Mouse (Mus musculus): ENCODE measurements around the gene Tmem87b. TPM values are rescaled to one million over a fixed set of nuclear protein-coding genes. Genes with fewer than 3 reads are reported as not detected.

The Tmem87b gene
- total and polyA plus RNA-seq, 3 experiments: 1.4 to 20.3 (median 13.7) TPM

GRCm38 (mm10) chr2:128885225-128885811 is 67.4 kb downstream of the Tmem87b start:
- ATAC-seq (ENCODE audit: extremely low read depth, insufficient number of reproducible peaks, low FRiP score, poor library complexity, severe bottlenecking) (no peak), DNase-seq (ENCODE audit: low spot score) (no peak)
- Histone ChIP-seq H3K4me3 (ENCODE audit: low read depth, low read length) (no peak overlapping the region), H3K4me1 (ENCODE audit: insufficient read depth, low read depth, low read length) (no peaks in the 10 kb centered on the region), H3K36me3 (replicated peaks) (no peaks in the 10 kb centered on the region), H3K27me3 (ENCODE audit: insufficient read depth, low read length) (peaks cover 3% of the 10 kb centered on the region), H3K9me3 (replicated peaks) (no peaks in the 10 kb centered on the region)
- TF ChIP-seq GATA1 (IDR thresholded peaks at IDR 0.05; ENCODE audit: borderline replicate concordance, low read length) (no peak), TAL1 (conservative IDR thresholded peaks at IDR 0.05; ENCODE audit: low read depth, low read length) (no peak), POLR2AphosphoS5 (IDR thresholded peaks at IDR 0.05; ENCODE audit: insufficient replicate concordance, low read depth, low read length) (no peak), GATA2 (IDR thresholded peaks at IDR 0.05; ENCODE audit: borderline replicate concordance, low read depth, low read length) (no peak)

- H3K36me3 ChIP-seq (replicated peaks): no peaks in the 10 kb centered on the region
- peaks cover 3% of the 10 kb centered on the region for H3K27me3 ChIP-seq (ENCODE audit: insufficient read depth, low read length)
- DNase-seq (ENCODE audit: low spot score) (no peak), ATAC-seq (ENCODE audit: extremely low read depth, insufficient number of reproducible peaks, low FRiP score, poor library complexity, severe bottlenecking) (no peak)
- H3K4me3 ChIP-seq (ENCODE audit: low read depth, low read length): no peak overlapping the region
- H3K4me1 ChIP-seq (ENCODE audit: insufficient read depth, low read depth, low read length): no peaks in the 10 kb centered on the region
- peaks cover 4% of the 10 kb centered on the region; the same call in 1 of the 2 replicates for H3K9me3 ChIP-seq (replicated peaks)
- no peak for TF ChIP-seq CTCF (IDR thresholded peaks at IDR 0.05; ENCODE audit: low read depth, low read length)
- no peak for TF ChIP-seq GATA1 (IDR thresholded peaks at IDR 0.05; ENCODE audit: borderline replicate concordance, low read length)
- TF ChIP-seq GATA2 (IDR thresholded peaks at IDR 0.05; ENCODE audit: borderline replicate concordance, low read depth, low read length): no peak
- no peak for TF ChIP-seq TAL1 (conservative IDR thresholded peaks at IDR 0.05; ENCODE audit: low read depth, low read length)
- TF ChIP-seq POLR2AphosphoS5 (IDR thresholded peaks at IDR 0.05; ENCODE audit: insufficient replicate concordance, low read depth, low read length): no peak
These were observed 70.1 kb downstream of the Tmem87b start for GRCm38 (mm10) chr2:128887866-128888550.

- peaks cover 3% of the 10 kb centered on the region for H3K27me3 ChIP-seq (ENCODE audit: insufficient read depth, low read length)
- DNase-seq (ENCODE audit: low spot score) (no peak), ATAC-seq (ENCODE audit: extremely low read depth, insufficient number of reproducible peaks, low FRiP score, poor library complexity, severe bottlenecking) (no peak)
- peaks cover 4% of the 10 kb centered on the region; the same call in 1 of the 2 replicates for H3K9me3 ChIP-seq (replicated peaks)
- no peak overlapping the region for H3K4me3 ChIP-seq (ENCODE audit: low read depth, low read length)
- H3K36me3 ChIP-seq (replicated peaks): no peaks in the 10 kb centered on the region
- no peaks in the 10 kb centered on the region for H3K4me1 ChIP-seq (ENCODE audit: insufficient read depth, low read depth, low read length)
- TF ChIP-seq POLR2AphosphoS5 (IDR thresholded peaks at IDR 0.05; ENCODE audit: insufficient replicate concordance, low read depth, low read length) (no peak), TAL1 (conservative IDR thresholded peaks at IDR 0.05; ENCODE audit: low read depth, low read length) (no peak), GATA2 (IDR thresholded peaks at IDR 0.05; ENCODE audit: borderline replicate concordance, low read depth, low read length) (no peak), GATA1 (IDR thresholded peaks at IDR 0.05; ENCODE audit: borderline replicate concordance, low read length) (no peak), CTCF (IDR thresholded peaks at IDR 0.05; ENCODE audit: low read depth, low read length) (no peak)
These were observed 72.9 kb downstream of the Tmem87b start for GRCm38 (mm10) chr2:128890661-128891335.

GRCm38 (mm10) chr2:128892180-128892721 is 74.3 kb downstream of the Tmem87b start:
- peaks cover 4% of the 10 kb centered on the region; the same call in 1 of the 2 replicates for H3K9me3 ChIP-seq (replicated peaks)
- H3K27me3 ChIP-seq (ENCODE audit: insufficient read depth, low read length): peaks cover 3% of the 10 kb centered on the region
- no peaks in the 10 kb centered on the region for H3K4me1 ChIP-seq (ENCODE audit: insufficient read depth, low read depth, low read length)
- H3K4me3 ChIP-seq (ENCODE audit: low read depth, low read length): no peak overlapping the region
- ATAC-seq (ENCODE audit: extremely low read depth, insufficient number of reproducible peaks, low FRiP score, poor library complexity, severe bottlenecking): no peak
- no peak for TF ChIP-seq GATA2 (IDR thresholded peaks at IDR 0.05; ENCODE audit: borderline replicate concordance, low read depth, low read length)
- TF ChIP-seq GATA1 (IDR thresholded peaks at IDR 0.05; ENCODE audit: borderline replicate concordance, low read length): no peak
- TF ChIP-seq POLR2AphosphoS5 (IDR thresholded peaks at IDR 0.05; ENCODE audit: insufficient replicate concordance, low read depth, low read length): no peak
- no peak for TF ChIP-seq TAL1 (conservative IDR thresholded peaks at IDR 0.05; ENCODE audit: low read depth, low read length)
- TF ChIP-seq CTCF (IDR thresholded peaks at IDR 0.05; ENCODE audit: low read depth, low read length): no peak
- H3K36me3 ChIP-seq (replicated peaks): no peaks in the 10 kb centered on the region
- no peak for DNase-seq (ENCODE audit: low spot score)

GRCm38 (mm10) chr2:128902843-128903242 is 84.9 kb downstream of the Tmem87b start:
- ATAC-seq (ENCODE audit: extremely low read depth, insufficient number of reproducible peaks, low FRiP score, poor library complexity, severe bottlenecking) (no peak), DNase-seq (ENCODE audit: low spot score) (no peak)
- H3K27me3 ChIP-seq (ENCODE audit: insufficient read depth, low read length): peaks cover 8% of the 10 kb centered on the region

GRCm38 (mm10) chr2:128903661-128904060 is 85.7 kb downstream of the Tmem87b start:
- no peaks in the 10 kb centered on the region for H3K9me3 ChIP-seq (replicated peaks)
- no peak overlapping the region for H3K4me3 ChIP-seq (ENCODE audit: low read depth, low read length)
- TF ChIP-seq TAL1 (conservative IDR thresholded peaks at IDR 0.05; ENCODE audit: low read depth, low read length) (no peak), CTCF (IDR thresholded peaks at IDR 0.05; ENCODE audit: low read depth, low read length) (no peak), GATA1 (IDR thresholded peaks at IDR 0.05; ENCODE audit: borderline replicate concordance, low read length) (no peak), POLR2AphosphoS5 (IDR thresholded peaks at IDR 0.05; ENCODE audit: insufficient replicate concordance, low read depth, low read length) (no peak), GATA2 (IDR thresholded peaks at IDR 0.05; ENCODE audit: borderline replicate concordance, low read depth, low read length) (no peak)
- no peaks in the 10 kb centered on the region for H3K4me1 ChIP-seq (ENCODE audit: insufficient read depth, low read depth, low read length)
- H3K27me3 ChIP-seq (ENCODE audit: insufficient read depth, low read length): peaks cover 15% of the 10 kb centered on the region
- no peak for DNase-seq (ENCODE audit: low spot score)
- H3K36me3 ChIP-seq (replicated peaks): no peaks in the 10 kb centered on the region
- no peak for ATAC-seq (ENCODE audit: extremely low read depth, insufficient number of reproducible peaks, low FRiP score, poor library complexity, severe bottlenecking)

More at GRCm38 (mm10) chr2:128902843-128903242, 84.9 kb downstream of the Tmem87b start:
- Histone ChIP-seq H3K9me3 (replicated peaks) (no peaks in the 10 kb centered on the region), H3K36me3 (replicated peaks) (no peaks in the 10 kb centered on the region), H3K4me3 (ENCODE audit: low read depth, low read length) (no peak overlapping the region), H3K4me1 (ENCODE audit: insufficient read depth, low read depth, low read length) (no peaks in the 10 kb centered on the region)
- TF ChIP-seq GATA1 (IDR thresholded peaks at IDR 0.05; ENCODE audit: borderline replicate concordance, low read length) (no peak), TAL1 (conservative IDR thresholded peaks at IDR 0.05; ENCODE audit: low read depth, low read length) (no peak), CTCF (IDR thresholded peaks at IDR 0.05; ENCODE audit: low read depth, low read length) (no peak), GATA2 (IDR thresholded peaks at IDR 0.05; ENCODE audit: borderline replicate concordance, low read depth, low read length) (no peak), POLR2AphosphoS5 (IDR thresholded peaks at IDR 0.05; ENCODE audit: insufficient replicate concordance, low read depth, low read length) (no peak)
